Mouse (Mus musculus): Measurements from ENCODE around the gene Kdm5c. TPM values are rescaled to one million over a fixed set of nuclear protein-coding genes. Genes with fewer than 3 reads are reported as not detected.
"Not testable (repeated sequence)": the region's sequence is repeated elsewhere in the genome, so short reads cannot be mapped to it uniquely, and the experiment has no call there.

Kdm5c gene
- polyA plus RNA-seq, 1 experiment from 2014 or later, result 31.9 TPM

DNA sequence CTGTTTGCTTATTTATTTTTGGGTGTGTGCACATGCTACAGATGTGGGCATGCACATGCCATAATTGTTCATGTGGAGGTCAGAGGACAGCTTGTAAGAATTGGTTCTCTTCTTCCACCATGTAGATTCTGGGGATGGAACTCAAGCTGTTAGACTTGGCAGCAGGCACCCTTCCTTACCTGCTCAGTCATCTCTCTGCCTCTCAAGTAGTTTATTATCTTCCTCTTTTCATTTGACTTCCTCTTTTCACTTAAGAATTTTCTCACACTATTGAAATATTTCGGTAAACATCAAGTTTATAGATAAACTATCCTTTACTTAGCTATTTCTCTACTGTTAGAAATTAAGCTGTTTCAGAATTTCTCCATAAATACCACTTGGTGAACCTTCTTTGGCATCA lies 18.1 kb upstream of the Kdm5c start:
- 79% methylated on average over 1 of the region's 1 CpGs for WGBS
- no peak for ATAC-seq (replicated peaks; ENCODE audit: low FRiP score, low TSS enrichment, low read depth)
- no peak for DNase-seq (ENCODE audit: low spot score)
- H3K27me3 ChIP-seq (replicated peaks; ENCODE audit: control insufficient read depth, insufficient read depth, low read length), result peaks cover 42% of the 10 kb centered on the region
- no peak overlapping the region for H3K4me3 ChIP-seq (ENCODE audit: low read depth, low read length)
- no peaks in the 10 kb centered on the region for H3K9me3 ChIP-seq (ENCODE audit: control insufficient read depth, low read length)
- no peak overlapping the region for H3K27ac ChIP-seq (ENCODE audit: low read depth)
- H3K4me1 ChIP-seq (replicated peaks; ENCODE audit: control insufficient read depth, insufficient read depth, low read length), result no peaks in the 10 kb centered on the region
- no peak overlapping the region for H3K9ac ChIP-seq (ENCODE audit: low read length)
- no peaks in the 10 kb centered on the region for H3K36me3 ChIP-seq (ENCODE audit: control insufficient read depth, insufficient read depth, low read length)
- H3K4me2 ChIP-seq (ENCODE audit: low read length), result no peak overlapping the region

DNA sequence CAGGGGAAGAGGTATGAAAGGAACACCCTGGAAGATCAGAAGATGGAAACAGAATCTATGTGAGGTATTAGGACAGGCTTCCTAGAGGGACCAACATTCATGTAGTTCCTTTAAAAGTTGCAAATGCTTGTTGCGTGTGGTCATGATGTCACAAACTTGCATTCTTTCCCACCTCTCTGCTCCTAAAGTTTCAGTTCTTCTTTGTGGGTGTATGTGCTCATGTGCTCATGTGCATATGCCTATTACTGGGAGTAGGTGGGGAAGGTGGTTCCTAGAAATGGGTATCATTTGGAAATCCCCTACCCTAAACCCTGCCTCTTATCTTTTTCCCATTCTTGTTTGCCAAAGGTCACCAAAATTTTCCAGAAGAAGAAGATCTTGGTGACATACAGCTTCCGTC lies 14.3 kb upstream of the Kdm5c start:
- Histone ChIP-seq H3K27ac (ENCODE audit: low read depth) (no peak overlapping the region), H3K4me1 (replicated peaks; ENCODE audit: control insufficient read depth, insufficient read depth, low read length) (no peaks in the 10 kb centered on the region), H3K4me3 (ENCODE audit: low read depth, low read length) (no peak overlapping the region), H3K36me3 (ENCODE audit: control insufficient read depth, insufficient read depth, low read length) (no peaks in the 10 kb centered on the region), H3K9me3 (ENCODE audit: control insufficient read depth, low read length) (no peaks in the 10 kb centered on the region), H3K27me3 (replicated peaks; ENCODE audit: control insufficient read depth, insufficient read depth, low read length) (peaks cover 36% of the 10 kb centered on the region), H3K4me2 (ENCODE audit: low read length) (no peak overlapping the region), H3K9ac (ENCODE audit: low read length) (no peak overlapping the region)
- DNase-seq (ENCODE audit: low spot score) (no peak), ATAC-seq (replicated peaks; ENCODE audit: low FRiP score, low TSS enrichment, low read depth) (no peak)
- 91% methylated on average over 2 of the region's 2 CpGs for WGBS

- no peak overlapping the region for H3K9ac ChIP-seq (ENCODE audit: low read length)
- peaks cover 23% of the 10 kb centered on the region for H3K27me3 ChIP-seq (replicated peaks; ENCODE audit: control insufficient read depth, insufficient read depth, low read length)
- no peaks in the 10 kb centered on the region for H3K36me3 ChIP-seq (ENCODE audit: control insufficient read depth, insufficient read depth, low read length)
- H3K4me3 ChIP-seq (ENCODE audit: low read depth, low read length), result no peak overlapping the region
- DNase-seq (ENCODE audit: low spot score) (no peak), ATAC-seq (replicated peaks; ENCODE audit: low FRiP score, low TSS enrichment, low read depth) (no peak)
- no peak overlapping the region for H3K27ac ChIP-seq (ENCODE audit: low read depth)
- no peaks in the 10 kb centered on the region for H3K4me1 ChIP-seq (replicated peaks; ENCODE audit: control insufficient read depth, insufficient read depth, low read length)
- H3K4me2 ChIP-seq (ENCODE audit: low read length), result no peak overlapping the region
- 76% methylated on average over 4 of the region's 4 CpGs for WGBS
- no peaks in the 10 kb centered on the region for H3K9me3 ChIP-seq (ENCODE audit: control insufficient read depth, low read length)
Observed at GRCm38 (mm10) chrX:152221721-152222120, 11.1 kb upstream of the Kdm5c start.

GRCm38 (mm10) chrX:152222226-152222625 lies 10.6 kb upstream of the Kdm5c start:
- no peaks in the 10 kb centered on the region for H3K36me3 ChIP-seq (ENCODE audit: control insufficient read depth, insufficient read depth, low read length)
- H3K9me3 ChIP-seq (ENCODE audit: control insufficient read depth, low read length), result no peaks in the 10 kb centered on the region
- H3K9ac ChIP-seq (ENCODE audit: low read length), result no peak overlapping the region
- no peaks in the 10 kb centered on the region for H3K4me1 ChIP-seq (replicated peaks; ENCODE audit: control insufficient read depth, insufficient read depth, low read length)
- H3K4me2 ChIP-seq (ENCODE audit: low read length), result no peak overlapping the region
- no peak overlapping the region for H3K27ac ChIP-seq (ENCODE audit: low read depth)
- no peak for DNase-seq (ENCODE audit: low spot score)
- peaks cover 21% of the 10 kb centered on the region for H3K27me3 ChIP-seq (replicated peaks; ENCODE audit: control insufficient read depth, insufficient read depth, low read length)
- WGBS, result 67% methylated on average over 9 of the region's 9 CpGs
- no peak overlapping the region for H3K4me3 ChIP-seq (ENCODE audit: low read depth, low read length)
- no peak for ATAC-seq (replicated peaks; ENCODE audit: low FRiP score, low TSS enrichment, low read depth)

- 88% methylated on average over 6 of the region's 6 CpGs for WGBS
- H3K4me1 ChIP-seq (replicated peaks; ENCODE audit: control insufficient read depth, insufficient read depth, low read length), result no peaks in the 10 kb centered on the region
- H3K9me3 ChIP-seq (ENCODE audit: control insufficient read depth, low read length), result no peaks in the 10 kb centered on the region
- no peak overlapping the region for H3K27ac ChIP-seq (ENCODE audit: low read depth)
- no peak overlapping the region for H3K4me2 ChIP-seq (ENCODE audit: low read length)
- H3K4me3 ChIP-seq (ENCODE audit: low read depth, low read length), result no peak overlapping the region
- DNase-seq (ENCODE audit: low spot score) (no peak), ATAC-seq (replicated peaks; ENCODE audit: low FRiP score, low TSS enrichment, low read depth) (no peak)
- H3K36me3 ChIP-seq (ENCODE audit: control insufficient read depth, insufficient read depth, low read length), result no peaks in the 10 kb centered on the region
- H3K27me3 ChIP-seq (replicated peaks; ENCODE audit: control insufficient read depth, insufficient read depth, low read length), result peaks cover 22% of the 10 kb centered on the region
- H3K9ac ChIP-seq (ENCODE audit: low read length), result no peak overlapping the region
Observed at GRCm38 (mm10) chrX:152223313-152223712, 9.5 kb upstream of the Kdm5c start.

GRCm38 (mm10) chrX:152224280-152224679 lies 8.5 kb upstream of the Kdm5c start:
- 61% methylated on average over 5 of the region's 5 CpGs for WGBS
- Histone ChIP-seq H3K27ac (ENCODE audit: low read depth) (no peak overlapping the region), H3K9me3 (ENCODE audit: control insufficient read depth, low read length) (no peaks in the 10 kb centered on the region), H3K4me2 (ENCODE audit: low read length) (no peak overlapping the region), H3K9ac (ENCODE audit: low read length) (no peak overlapping the region), H3K4me1 (replicated peaks; ENCODE audit: control insufficient read depth, insufficient read depth, low read length) (no peaks in the 10 kb centered on the region), H3K36me3 (ENCODE audit: control insufficient read depth, insufficient read depth, low read length) (no peaks in the 10 kb centered on the region), H3K27me3 (replicated peaks; ENCODE audit: control insufficient read depth, insufficient read depth, low read length) (peaks cover 13% of the 10 kb centered on the region; the same call in 1 of the 2 replicates), H3K4me3 (ENCODE audit: low read depth, low read length) (no peak overlapping the region)
- ATAC-seq (replicated peaks; ENCODE audit: low FRiP score, low TSS enrichment, low read depth), result 0 out of 2 replicates have a peak, but pooled peaks have one; percentile 13
- no peak for DNase-seq (ENCODE audit: low spot score)

DNA sequence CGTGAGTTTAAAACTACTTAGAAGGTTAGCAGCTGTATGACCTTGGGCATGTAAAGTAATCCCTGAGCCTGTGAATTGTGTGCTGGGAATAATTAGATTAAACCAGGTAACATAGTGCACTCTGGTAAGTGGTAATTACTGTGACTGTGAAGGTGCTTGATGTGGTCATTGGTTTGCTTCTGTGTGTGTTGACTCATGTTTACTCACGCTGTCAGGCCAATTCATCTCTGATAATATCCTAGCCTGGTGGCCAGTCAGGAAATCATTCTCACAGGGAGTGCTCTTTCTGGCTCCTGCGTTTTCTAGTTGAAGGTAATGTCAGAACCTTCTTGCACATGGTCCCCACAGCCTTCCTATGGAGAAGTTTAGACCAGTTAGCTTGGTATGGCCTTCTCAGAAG lies 1.3 kb downstream of the Kdm5c start:
- 17% methylated on average over 3 of the region's 3 CpGs for whole genome bisulfite sequencing
- Histone ChIP-seq H3K4me2 (ENCODE audit: low read length) (peak overlapping the region; percentile 82), H3K36me3 (ENCODE audit: control insufficient read depth, insufficient read depth, low read length) (peaks cover 20% of the 10 kb centered on the region), H3K9me3 (ENCODE audit: control insufficient read depth, low read length) (no peaks in the 10 kb centered on the region), H3K9ac (ENCODE audit: low read length) (peak overlapping the region; percentile 92), H3K4me1 (replicated peaks; ENCODE audit: control insufficient read depth, insufficient read depth, low read length) (peaks cover 11% of the 10 kb centered on the region), H3K27me3 (replicated peaks; ENCODE audit: control insufficient read depth, insufficient read depth, low read length) (no peaks in the 10 kb centered on the region), H3K27ac (ENCODE audit: low read depth) (no peak overlapping the region), H3K4me3 (ENCODE audit: low read depth, low read length) (peak overlapping the region; percentile 90)
- DNase-seq (ENCODE audit: low spot score), result no peak
- no peak for ATAC-seq (replicated peaks; ENCODE audit: low FRiP score, low TSS enrichment, low read depth)

GRCm38 (mm10) chrX:152235758-152236157 lies 2.9 kb downstream of the Kdm5c start:
- Histone ChIP-seq H3K9ac (ENCODE audit: low read length) (no peak overlapping the region), H3K4me3 (ENCODE audit: low read depth, low read length) (no peak overlapping the region), H3K4me2 (ENCODE audit: low read length) (no peak overlapping the region), H3K27me3 (replicated peaks; ENCODE audit: control insufficient read depth, insufficient read depth, low read length) (no peaks in the 10 kb centered on the region), H3K36me3 (ENCODE audit: control insufficient read depth, insufficient read depth, low read length) (peaks cover 35% of the 10 kb centered on the region), H3K27ac (ENCODE audit: low read depth) (no peak overlapping the region), H3K4me1 (replicated peaks; ENCODE audit: control insufficient read depth, insufficient read depth, low read length) (peaks cover 11% of the 10 kb centered on the region), H3K9me3 (ENCODE audit: control insufficient read depth, low read length) (no peaks in the 10 kb centered on the region)
- DNase-seq (ENCODE audit: low spot score) (no peak), ATAC-seq (replicated peaks; ENCODE audit: low FRiP score, low TSS enrichment, low read depth) (no peak)
- 59% methylated on average over 2 of the region's 2 CpGs for WGBS

- H3K4me2 ChIP-seq (ENCODE audit: low read length); H3K9ac ChIP-seq (ENCODE audit: low read length); ATAC-seq (replicated peaks; ENCODE audit: low FRiP score, low TSS enrichment, low read depth); DNase-seq (ENCODE audit: low spot score); H3K27me3 ChIP-seq (replicated peaks; ENCODE audit: control insufficient read depth, insufficient read depth, low read length); H3K27ac ChIP-seq (ENCODE audit: low read depth); H3K9me3 ChIP-seq (ENCODE audit: control insufficient read depth, low read length); H3K4me1 ChIP-seq (replicated peaks; ENCODE audit: control insufficient read depth, insufficient read depth, low read length); H3K4me3 ChIP-seq (ENCODE audit: low read depth, low read length): not testable (repeated sequence)
- WGBS, result 83% methylated on average over 6 of the region's 6 CpGs
- peaks cover 94% of the 10 kb centered on the region for H3K36me3 ChIP-seq (ENCODE audit: control insufficient read depth, insufficient read depth, low read length)
Observed at GRCm38 (mm10) chrX:152243140-152243539, 10.3 kb downstream of the Kdm5c start.
